Mouse (Mus musculus): ENCODE data around the gene Gm11096. TPM values are rescaled to one million over a fixed set of nuclear protein-coding genes. Genes with fewer than 3 reads are reported as not detected.

The Gm11096 gene
- polyA plus RNA-seq (2015; fragmentation: Nextera tagmentation; extraction: Ambion mirVana) = not detected in 2 replicates

- Histone ChIP-seq H3K27ac (no peak within 1 kb of the TSS), H3K27me3 (no peaks in the 10 kb centered on the region), H3K4me2 (no peak within 1 kb of the TSS), H3K36me3 (peaks cover 20% of the 10 kb centered on the region; the same call in 1 of the 2 replicates), H3K9ac (no peak within 1 kb of the TSS), H3K4me1 (no peaks in the 10 kb centered on the region), H3K9me3 (replicated peaks) (no peaks in the 10 kb centered on the region), H3K4me3 (replicated peaks) (no peak within 1 kb of the TSS)
- no peak for ATAC-seq (replicated peaks; ENCODE audit: low FRiP score)
Observed at GRCm38 (mm10) chr17:81441463-81441862, at the start of gene Gm11096. Gene Gm11096, plus strand, starts transcription at chr17:81441763.

- H3K9me3 ChIP-seq (replicated peaks) = no peaks in the 10 kb centered on the region
- H3K9ac ChIP-seq = no peak overlapping the region
- H3K4me1 ChIP-seq = peaks cover 25% of the 10 kb centered on the region
- no peak overlapping the region for H3K4me3 ChIP-seq (replicated peaks)
- peaks cover 8% of the 10 kb centered on the region; the same call in 1 of the 2 replicates for H3K36me3 ChIP-seq
- peak overlapping the region; percentile 48 for H3K27ac ChIP-seq
- H3K4me2 ChIP-seq = no peak overlapping the region
- H3K27me3 ChIP-seq = no peaks in the 10 kb centered on the region
- WGBS = 59% methylated on average over 4 of the region's 4 CpGs
- ATAC-seq (replicated peaks; ENCODE audit: low FRiP score) = no peak
Observed at GRCm38 (mm10) chr17:81393040-81393439, 48.5 kb upstream of the Gm11096 start.

- 25% methylated on average over 2 of the region's 2 CpGs for WGBS
- peak; percentile 71 for ATAC-seq (replicated peaks; ENCODE audit: low FRiP score)
Observed at GRCm38 (mm10) chr17:81394124-81394523, 47.4 kb upstream of the Gm11096 start.

GRCm38 (mm10) chr17:81397434-81397833 is 44.1 kb upstream of the Gm11096 start:
- Histone ChIP-seq H3K27ac (no peak overlapping the region), H3K9me3 (replicated peaks) (no peaks in the 10 kb centered on the region), H3K9ac (no peak overlapping the region), H3K4me3 (replicated peaks) (no peak overlapping the region), H3K4me1 (peaks cover 15% of the 10 kb centered on the region), H3K36me3 (peaks cover 1% of the 10 kb centered on the region; the same call in 1 of the 2 replicates), H3K4me2 (no peak overlapping the region), H3K27me3 (no peaks in the 10 kb centered on the region)
- no peak for ATAC-seq (replicated peaks; ENCODE audit: low FRiP score)
- 77% methylated on average over 1 of the region's 1 CpGs for WGBS

More at GRCm38 (mm10) chr17:81394124-81394523, 47.4 kb upstream of the Gm11096 start:
- no peak overlapping the region for H3K4me3 ChIP-seq (replicated peaks)
- peaks cover 21% of the 10 kb centered on the region for H3K4me1 ChIP-seq
- H3K27ac ChIP-seq = peak overlapping the region; percentile 38; the same call in 1 of the 2 replicates
- H3K4me2 ChIP-seq = no peak overlapping the region
- no peak overlapping the region for H3K9ac ChIP-seq
- H3K27me3 ChIP-seq = no peaks in the 10 kb centered on the region
- no peaks in the 10 kb centered on the region for H3K9me3 ChIP-seq (replicated peaks)
- H3K36me3 ChIP-seq = no peaks in the 10 kb centered on the region

- Histone ChIP-seq H3K4me3 (replicated peaks) (no peak overlapping the region), H3K27ac (no peak overlapping the region)
- 57% methylated on average over 5 of the region's 5 CpGs for WGBS
Observed at GRCm38 (mm10) chr17:81400377-81400776, 41.2 kb upstream of the Gm11096 start.

GRCm38 (mm10) chr17:81402636-81403035 is 38.9 kb upstream of the Gm11096 start:
- Histone ChIP-seq H3K4me3 (replicated peaks) (no peak overlapping the region), H3K4me2 (no peak overlapping the region), H3K27me3 (no peaks in the 10 kb centered on the region), H3K27ac (peak overlapping the region; percentile 37; the same call in 1 of the 2 replicates), H3K4me1 (0 out of 2 replicates have a peak, but pooled peaks cover 2% of the 10 kb centered on the region), H3K36me3 (peaks cover 10% of the 10 kb centered on the region), H3K9ac (no peak overlapping the region), H3K9me3 (replicated peaks) (no peaks in the 10 kb centered on the region)
- WGBS = 71% methylated on average over 2 of the region's 2 CpGs
- ATAC-seq (replicated peaks; ENCODE audit: low FRiP score) = no peak

More at GRCm38 (mm10) chr17:81400377-81400776, 41.2 kb upstream of the Gm11096 start:
- no peak for ATAC-seq (replicated peaks; ENCODE audit: low FRiP score)
- 0 out of 2 replicates have a peak, but pooled peaks cover 2% of the 10 kb centered on the region for H3K4me1 ChIP-seq
- no peaks in the 10 kb centered on the region for H3K9me3 ChIP-seq (replicated peaks)
- H3K4me2 ChIP-seq = no peak overlapping the region
- H3K36me3 ChIP-seq = peaks cover 5% of the 10 kb centered on the region; the same call in 1 of the 2 replicates
- no peaks in the 10 kb centered on the region for H3K27me3 ChIP-seq
- H3K9ac ChIP-seq = no peak overlapping the region

- Histone ChIP-seq H3K27me3 (no peaks in the 10 kb centered on the region), H3K36me3 (peaks cover 14% of the 10 kb centered on the region), H3K4me2 (no peak overlapping the region), H3K9ac (no peak overlapping the region), H3K4me1 (0 out of 2 replicates have a peak, but pooled peaks cover 2% of the 10 kb centered on the region), H3K4me3 (replicated peaks) (no peak overlapping the region), H3K27ac (peak overlapping the region; percentile 37; the same call in 1 of the 2 replicates), H3K9me3 (replicated peaks) (no peaks in the 10 kb centered on the region)
- ATAC-seq (replicated peaks; ENCODE audit: low FRiP score) = no peak
- 84% methylated on average over 4 of the region's 4 CpGs for WGBS
Observed at GRCm38 (mm10) chr17:81403121-81403520, 38.4 kb upstream of the Gm11096 start.

GRCm38 (mm10) chr17:81404225-81404624 is 37.3 kb upstream of the Gm11096 start:
- H3K4me3 ChIP-seq (replicated peaks) = no peak overlapping the region
- H3K4me1 ChIP-seq = 0 out of 2 replicates have a peak, but pooled peaks cover 2% of the 10 kb centered on the region
- ATAC-seq (replicated peaks; ENCODE audit: low FRiP score) = no peak
- 92% methylated on average over 4 of the region's 4 CpGs for WGBS
- H3K9me3 ChIP-seq (replicated peaks) = no peaks in the 10 kb centered on the region
- peaks cover 18% of the 10 kb centered on the region for H3K36me3 ChIP-seq
- H3K9ac ChIP-seq = no peak overlapping the region
- H3K27me3 ChIP-seq = no peaks in the 10 kb centered on the region
- H3K27ac ChIP-seq = no peak overlapping the region
- no peak overlapping the region for H3K4me2 ChIP-seq

GRCm38 (mm10) chr17:81412736-81413135 is 28.8 kb upstream of the Gm11096 start:
- H3K4me2 ChIP-seq = no peak overlapping the region
- H3K4me1 ChIP-seq = 0 out of 2 replicates have a peak, but pooled peaks cover 7% of the 10 kb centered on the region
- 86% methylated on average over 4 of the region's 4 CpGs for WGBS
- no peak overlapping the region for H3K27ac ChIP-seq
- no peak overlapping the region for H3K9ac ChIP-seq
- no peak overlapping the region for H3K4me3 ChIP-seq (replicated peaks)
- no peak for ATAC-seq (replicated peaks; ENCODE audit: low FRiP score)
- H3K9me3 ChIP-seq (replicated peaks) = no peaks in the 10 kb centered on the region
- no peaks in the 10 kb centered on the region for H3K27me3 ChIP-seq
- H3K36me3 ChIP-seq = peaks cover 9% of the 10 kb centered on the region

GRCm38 (mm10) chr17:81416361-81417114 is 25.0 kb upstream of the Gm11096 start:
- Histone ChIP-seq H3K4me2 (no peak overlapping the region), H3K9me3 (replicated peaks) (no peaks in the 10 kb centered on the region), H3K27ac (no peak overlapping the region), H3K4me3 (replicated peaks) (no peak overlapping the region), H3K4me1 (0 out of 2 replicates have a peak, but pooled peaks cover 7% of the 10 kb centered on the region), H3K27me3 (no peaks in the 10 kb centered on the region), H3K36me3 (peaks cover 8% of the 10 kb centered on the region; the same call in 1 of the 2 replicates), H3K9ac (no peak overlapping the region)
- ATAC-seq (replicated peaks; ENCODE audit: low FRiP score) = no peak
- WGBS = 89% methylated on average over 6 of the region's 6 CpGs

GRCm38 (mm10) chr17:81419802-81420459 is 21.6 kb upstream of the Gm11096 start:
- no peak for ATAC-seq (replicated peaks; ENCODE audit: low FRiP score)

More at GRCm38 (mm10) chr17:81419802-81420459, 21.6 kb upstream of the Gm11096 start:
- Histone ChIP-seq H3K4me3 (replicated peaks) (no peak overlapping the region), H3K27me3 (no peaks in the 10 kb centered on the region), H3K27ac (no peak overlapping the region), H3K4me1 (0 out of 2 replicates have a peak, but pooled peaks cover 6% of the 10 kb centered on the region), H3K4me2 (no peak overlapping the region), H3K9ac (no peak overlapping the region), H3K36me3 (peaks cover 19% of the 10 kb centered on the region; the same call in 1 of the 2 replicates), H3K9me3 (replicated peaks) (no peaks in the 10 kb centered on the region)
- 86% methylated on average over 10 of the region's 10 CpGs for WGBS

Measured in kidney, embryonic 15.5 days (tissue).